Mouse (Mus musculus): ENCODE measurements at regions not wholly inside any gene's neighbourhood (a gene's known extent, or its start where the extent isn't known, plus 50 kb on each side); places are given as distances from the start of the nearest gene placed in this dataset.

GRCm38 (mm10) chr13:31339386-31339785 is 216.5 kb upstream of the Foxq1 start:
- ATAC-seq, result no peak
- Histone ChIP-seq H3K27ac (ENCODE audit: low read depth, low read length) (no peak overlapping the region), H3K27me3 (replicated peaks; ENCODE audit: control insufficient read depth, insufficient read depth, low read length) (no peaks in the 10 kb centered on the region), H3K9me3 (ENCODE audit: control insufficient read depth) (no peaks in the 10 kb centered on the region), H3K4me3 (ENCODE audit: low read depth, low read length) (no peak overlapping the region), H3K4me2 (replicated peaks; ENCODE audit: low read depth) (no peak overlapping the region), H3K36me3 (ENCODE audit: control insufficient read depth, insufficient read depth) (no peaks in the 10 kb centered on the region), H3K4me1 (replicated peaks; ENCODE audit: control insufficient read depth, insufficient read depth, low read length) (no peaks in the 10 kb centered on the region), H3K9ac (ENCODE audit: low read depth, low read length) (no peak overlapping the region)
- no peak for TF ChIP-seq CTCF (IDR thresholded peaks at IDR 0.05; ENCODE audit: low read depth)
- 83% methylated on average over 7 of the region's 7 CpGs for WGBS

DNA sequence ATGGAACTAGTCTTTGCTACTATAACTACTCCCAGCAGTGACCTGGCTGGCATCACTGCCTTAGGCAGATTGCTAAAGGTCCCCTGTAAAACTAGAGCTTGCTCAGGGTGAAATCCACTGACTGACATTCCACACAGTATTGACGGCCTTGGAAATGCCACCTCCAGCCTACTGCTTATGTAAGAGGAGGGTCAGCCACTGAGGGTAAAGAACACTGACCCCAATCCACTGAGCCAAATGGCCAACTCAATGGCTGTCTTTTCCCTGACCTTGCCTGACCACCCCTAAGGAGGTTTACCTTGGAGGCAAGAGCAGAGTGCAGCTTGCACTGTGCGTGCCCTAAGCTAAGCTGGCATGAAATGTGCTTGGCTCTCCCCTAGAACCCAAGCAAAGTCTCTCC is 216.0 kb upstream of the Foxq1 start:
- H3K27ac ChIP-seq (ENCODE audit: low read depth, low read length), result no peak overlapping the region
- ATAC-seq, result no peak

GRCm38 (mm10) chr13:31340363-31340948 is 215.5 kb upstream of the Foxq1 start:
- no peak overlapping the region for H3K4me2 ChIP-seq (replicated peaks; ENCODE audit: low read depth)
- no peak for ATAC-seq
- no peaks in the 10 kb centered on the region for H3K4me1 ChIP-seq (replicated peaks; ENCODE audit: control insufficient read depth, insufficient read depth, low read length)
- H3K36me3 ChIP-seq (ENCODE audit: control insufficient read depth, insufficient read depth), result no peaks in the 10 kb centered on the region
- no peaks in the 10 kb centered on the region for H3K9me3 ChIP-seq (ENCODE audit: control insufficient read depth)
- no peak overlapping the region for H3K9ac ChIP-seq (ENCODE audit: low read depth, low read length)
- WGBS, result 63% methylated on average over 7 of the region's 7 CpGs
- no peak overlapping the region for H3K4me3 ChIP-seq (ENCODE audit: low read depth, low read length)
- H3K27ac ChIP-seq (ENCODE audit: low read depth, low read length), result no peak overlapping the region
- TF ChIP-seq CTCF (IDR thresholded peaks at IDR 0.05; ENCODE audit: low read depth), result no peak
- no peaks in the 10 kb centered on the region for H3K27me3 ChIP-seq (replicated peaks; ENCODE audit: control insufficient read depth, insufficient read depth, low read length)

More for the DNA sequence above, 216.0 kb upstream of the Foxq1 start:
- H3K9me3 ChIP-seq (ENCODE audit: control insufficient read depth), result no peaks in the 10 kb centered on the region
- H3K4me1 ChIP-seq (replicated peaks; ENCODE audit: control insufficient read depth, insufficient read depth, low read length), result no peaks in the 10 kb centered on the region
- no peaks in the 10 kb centered on the region for H3K27me3 ChIP-seq (replicated peaks; ENCODE audit: control insufficient read depth, insufficient read depth, low read length)
- no peaks in the 10 kb centered on the region for H3K36me3 ChIP-seq (ENCODE audit: control insufficient read depth, insufficient read depth)
- no peak overlapping the region for H3K4me3 ChIP-seq (ENCODE audit: low read depth, low read length)
- no peak for TF ChIP-seq CTCF (IDR thresholded peaks at IDR 0.05; ENCODE audit: low read depth)
- 82% methylated on average over 2 of the region's 2 CpGs for WGBS
- no peak overlapping the region for H3K4me2 ChIP-seq (replicated peaks; ENCODE audit: low read depth)
- H3K9ac ChIP-seq (ENCODE audit: low read depth, low read length), result no peak overlapping the region

- Histone ChIP-seq H3K36me3 (ENCODE audit: control insufficient read depth, insufficient read depth) (no peaks in the 10 kb centered on the region), H3K4me3 (ENCODE audit: low read depth, low read length) (no peak overlapping the region), H3K4me1 (replicated peaks; ENCODE audit: control insufficient read depth, insufficient read depth, low read length) (no peaks in the 10 kb centered on the region), H3K27ac (ENCODE audit: low read depth, low read length) (no peak overlapping the region), H3K4me2 (replicated peaks; ENCODE audit: low read depth) (no peak overlapping the region), H3K9me3 (ENCODE audit: control insufficient read depth) (no peaks in the 10 kb centered on the region), H3K9ac (ENCODE audit: low read depth, low read length) (no peak overlapping the region), H3K27me3 (replicated peaks; ENCODE audit: control insufficient read depth, insufficient read depth, low read length) (no peaks in the 10 kb centered on the region)
- WGBS, result 63% methylated on average over 15 of the region's 15 CpGs
- ATAC-seq, result no peak
- no peak for TF ChIP-seq CTCF (IDR thresholded peaks at IDR 0.05; ENCODE audit: low read depth)
These were observed 214.4 kb upstream of the Foxq1 start for GRCm38 (mm10) chr13:31341282-31342100.

GRCm38 (mm10) chr13:31346205-31346604 is 209.7 kb upstream of the Foxq1 start:
- no peak overlapping the region for H3K4me2 ChIP-seq (replicated peaks; ENCODE audit: low read depth)
- no peak for TF ChIP-seq CTCF (IDR thresholded peaks at IDR 0.05; ENCODE audit: low read depth)
- WGBS, result 63% methylated on average over 1 of the region's 1 CpGs
- no peak overlapping the region for H3K27ac ChIP-seq (ENCODE audit: low read depth, low read length)
- no peak overlapping the region for H3K9ac ChIP-seq (ENCODE audit: low read depth, low read length)
- no peaks in the 10 kb centered on the region for H3K9me3 ChIP-seq (ENCODE audit: control insufficient read depth)
- no peak overlapping the region for H3K4me3 ChIP-seq (ENCODE audit: low read depth, low read length)
- H3K27me3 ChIP-seq (replicated peaks; ENCODE audit: control insufficient read depth, insufficient read depth, low read length), result no peaks in the 10 kb centered on the region
- H3K4me1 ChIP-seq (replicated peaks; ENCODE audit: control insufficient read depth, insufficient read depth, low read length), result no peaks in the 10 kb centered on the region
- ATAC-seq, result peak; percentile 35
- H3K36me3 ChIP-seq (ENCODE audit: control insufficient read depth, insufficient read depth), result no peaks in the 10 kb centered on the region

GRCm38 (mm10) chr13:31347000-31347399 is 208.9 kb upstream of the Foxq1 start:
- H3K27ac ChIP-seq (ENCODE audit: low read depth, low read length), result no peak overlapping the region; the same call in 1 of the 2 replicates
- no peaks in the 10 kb centered on the region for H3K9me3 ChIP-seq (ENCODE audit: control insufficient read depth)
- no peak for TF ChIP-seq CTCF (IDR thresholded peaks at IDR 0.05; ENCODE audit: low read depth)
- H3K4me1 ChIP-seq (replicated peaks; ENCODE audit: control insufficient read depth, insufficient read depth, low read length), result no peaks in the 10 kb centered on the region
- no peak overlapping the region for H3K9ac ChIP-seq (ENCODE audit: low read depth, low read length)
- no peaks in the 10 kb centered on the region for H3K27me3 ChIP-seq (replicated peaks; ENCODE audit: control insufficient read depth, insufficient read depth, low read length)
- H3K4me2 ChIP-seq (replicated peaks; ENCODE audit: low read depth), result no peak overlapping the region
- no peaks in the 10 kb centered on the region for H3K36me3 ChIP-seq (ENCODE audit: control insufficient read depth, insufficient read depth)
- WGBS, result 66% methylated on average over 2 of the region's 2 CpGs
- H3K4me3 ChIP-seq (ENCODE audit: low read depth, low read length), result no peak overlapping the region
- no peak for ATAC-seq

All from intestine, postnatal 0 days (tissue).